Mouse (Mus musculus): ENCODE data around the gene Slc38a9.

The Slc38a9 gene

GRCm38 (mm10) chr13:112770528-112771328 lies 110.2 kb downstream of the Slc38a9 start:
- in situ Hi-C loops (cut with MboI) = no loop called here

- in situ Hi-C loops (cut with MboI) = no loop called here
Observed at GRCm38 (mm10) chr13:112771447-112772208, 111.1 kb downstream of the Slc38a9 start.

- in situ Hi-C loops (cut with MboI) = no loop called here
Observed at GRCm38 (mm10) chr13:112772252-112772651, 111.7 kb downstream of the Slc38a9 start.

- in situ Hi-C loops (cut with MboI) = no loop called here
Observed at GRCm38 (mm10) chr13:112772861-112773260, 112.3 kb downstream of the Slc38a9 start.

- in situ Hi-C loops (cut with MboI) = no loop called here
Observed at GRCm38 (mm10) chr13:112773991-112774675, 113.6 kb downstream of the Slc38a9 start.

- in situ Hi-C loops (cut with MboI) = no loop called here
Observed at GRCm38 (mm10) chr13:112775856-112776255, 115.3 kb downstream of the Slc38a9 start.

GRCm38 (mm10) chr13:112778407-112778806 lies 117.9 kb downstream of the Slc38a9 start:
- in situ Hi-C loops (cut with MboI) = no loop called here

- in situ Hi-C loops (cut with MboI) = no loop called here
Observed at GRCm38 (mm10) chr13:112785305-112785704, 124.8 kb downstream of the Slc38a9 start.

- in situ Hi-C loops (cut with MboI) = no loop called here
Observed at GRCm38 (mm10) chr13:112786142-112786541, 125.6 kb downstream of the Slc38a9 start.

GRCm38 (mm10) chr13:112786942-112787533 lies 126.5 kb downstream of the Slc38a9 start:
- in situ Hi-C loops (cut with MboI) = no loop called here
